Mouse (Mus musculus): ENCODE data around the gene Cldnd2.

DNA sequence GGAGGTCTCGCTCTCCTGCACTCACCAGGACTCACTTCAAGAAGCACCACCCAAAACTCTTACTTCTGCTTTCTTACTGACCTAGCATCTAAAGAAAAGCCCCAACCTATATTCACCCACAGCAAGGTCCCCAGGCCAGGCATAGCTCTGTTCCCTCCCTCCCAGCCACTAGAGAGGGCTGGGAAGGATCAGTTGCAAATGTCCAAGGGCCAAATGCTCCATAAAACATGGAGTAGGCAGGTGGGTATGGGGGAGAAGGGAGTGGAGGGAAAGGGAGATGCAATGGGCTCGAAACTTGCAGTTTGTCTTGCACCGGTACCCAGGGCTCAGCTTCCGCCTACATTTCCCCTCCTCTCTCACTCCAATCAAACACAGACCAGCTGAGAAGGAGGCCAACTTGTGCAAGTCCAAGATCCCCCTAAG is 32.4 kb upstream of the Cldnd2 start, which contains the start of gene Siglecg:
- TF ChIP-seq CTCF (IDR thresholded peaks at IDR 0.05; ENCODE audit: control insufficient read depth, insufficient read depth, insufficient read length), result no peak
- TF ChIP-seq MAX (IDR thresholded peaks at IDR 0.05), result no peak
- no peak for TF ChIP-seq USF1 (IDR thresholded peaks at IDR 0.05; ENCODE audit: low read depth)
- no peak for TF ChIP-seq MYOG (IDR thresholded peaks at IDR 0.05; ENCODE audit: control insufficient read depth, extremely low read depth, insufficient read length)
- no peak for TF ChIP-seq CEBPB (IDR thresholded peaks at IDR 0.05; ENCODE audit: low read depth)
- TF ChIP-seq MYOD1 (IDR thresholded peaks at IDR 0.05; ENCODE audit: control insufficient read depth, insufficient read length, low read depth), result no peak

Data from C2C12 (cell line).